Mouse (Mus musculus): ENCODE data around the gene Gadd45b. TPM values are rescaled to one million over a fixed set of nuclear protein-coding genes. Genes with fewer than 3 reads are reported as not detected.

Gadd45b gene
- polyA plus RNA-seq, 2 experiments = 1.9 to 2.7 TPM

GRCm38 (mm10) chr10:80973722-80974121 is 43.8 kb downstream of the Gadd45b start:
- no peaks in the 10 kb centered on the region for H3K36me3 ChIP-seq (replicated peaks; ENCODE audit: control insufficient read depth, insufficient read depth, low read depth)
- no peak overlapping the region for H3K4me3 ChIP-seq (ENCODE audit: insufficient read depth in 1 of 2, low read depth in 2 of 2, low read length in 2 of 2)
- no peak overlapping the region for H3K4me2 ChIP-seq (ENCODE audit: low read depth)
- 61% methylated on average over 1 of the region's 1 CpGs for WGBS (ENCODE audit: insufficient replicate concordance)
- H3K4me1 ChIP-seq (replicated peaks; ENCODE audit: control insufficient read depth in 2 of 2, insufficient read depth in 2 of 2, low read length in 1 of 2) = peaks cover 0 to 4% of the 10 kb centered on the region in 2 experiments; a peak in 1 of 4 replicates
- H3K27me3 ChIP-seq (ENCODE audit: control insufficient read depth, insufficient read depth, low read length) = no peaks in the 10 kb centered on the region
- H3K9ac ChIP-seq (replicated peaks) = no peak overlapping the region
- TF ChIP-seq CTCF (IDR thresholded peaks at IDR 0.05; ENCODE audit: low read depth) (no peak), EP300 (IDR thresholded peaks at IDR 0.05; ENCODE audit: low read depth) (no peak)
- no peak for DNase-seq (ENCODE audit: low read depth in 3 of 3, low spot score in 3 of 3)
- ATAC-seq (ENCODE audit: insufficient read depth) = no peak
- H3K9me3 ChIP-seq (ENCODE audit: control insufficient read depth, low read length) = no peaks in the 10 kb centered on the region
- no peak overlapping the region for H3K27ac ChIP-seq

DNA sequence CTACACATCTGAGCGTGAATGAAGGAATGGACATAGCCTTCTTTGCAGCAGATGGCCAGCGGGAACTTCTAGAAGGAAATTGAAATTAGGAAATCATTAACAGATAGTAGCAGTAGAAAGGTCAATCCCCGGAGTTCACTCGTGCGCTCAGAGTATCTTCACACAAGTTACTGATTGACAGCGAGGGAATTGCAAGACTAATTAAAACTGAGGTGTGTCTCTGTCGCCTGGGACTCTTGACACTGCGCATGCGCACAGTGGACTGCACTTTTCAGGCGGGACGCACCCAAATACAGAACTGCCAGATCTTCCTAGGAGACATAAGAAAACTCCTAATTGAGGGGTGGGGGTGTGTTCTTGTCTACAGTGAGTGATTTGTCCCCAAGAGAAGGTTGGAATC is 45.6 kb downstream of the Gadd45b start:
- DNase-seq (ENCODE audit: low read depth in 3 of 3, low spot score in 3 of 3) = no peak
- TF ChIP-seq EP300 (IDR thresholded peaks at IDR 0.05; ENCODE audit: low read depth) (no peak), CTCF (IDR thresholded peaks at IDR 0.05; ENCODE audit: low read depth) (no peak)
- Histone ChIP-seq H3K36me3 (replicated peaks; ENCODE audit: control insufficient read depth, insufficient read depth, low read depth) (no peaks in the 10 kb centered on the region), H3K4me2 (ENCODE audit: low read depth) (no peak overlapping the region), H3K27ac (no peak overlapping the region), H3K9me3 (ENCODE audit: control insufficient read depth, low read length) (no peaks in the 10 kb centered on the region), H3K9ac (replicated peaks) (no peak overlapping the region), H3K4me3 (ENCODE audit: insufficient read depth in 1 of 2, low read depth in 2 of 2, low read length in 2 of 2) (no peak overlapping the region), H3K4me1 (replicated peaks; ENCODE audit: control insufficient read depth in 2 of 2, insufficient read depth in 2 of 2, low read length in 1 of 2) (peaks cover 0 to 4% of the 10 kb centered on the region in 2 experiments; a peak in 1 of 4 replicates), H3K27me3 (ENCODE audit: control insufficient read depth, insufficient read depth, low read length) (no peaks in the 10 kb centered on the region)
- WGBS (ENCODE audit: insufficient replicate concordance) = 72% methylated on average over 11 of the region's 11 CpGs
- ATAC-seq (ENCODE audit: insufficient read depth) = no peak

GRCm38 (mm10) chr10:80981564-80982112 is 51.8 kb downstream of the Gadd45b start:
- ATAC-seq (ENCODE audit: insufficient read depth) (no peak), DNase-seq (ENCODE audit: low read depth in 3 of 3, low spot score in 3 of 3) (no peak)
- Histone ChIP-seq H3K9me3 (ENCODE audit: control insufficient read depth, low read length) (no peaks in the 10 kb centered on the region), H3K36me3 (replicated peaks; ENCODE audit: control insufficient read depth, insufficient read depth, low read depth) (no peaks in the 10 kb centered on the region), H3K9ac (replicated peaks) (no peak overlapping the region), H3K4me3 (ENCODE audit: insufficient read depth in 1 of 2, low read depth in 2 of 2, low read length in 2 of 2) (no peak overlapping the region), H3K4me1 (replicated peaks; ENCODE audit: control insufficient read depth in 2 of 2, insufficient read depth in 2 of 2, low read length in 1 of 2) (no peaks in the 10 kb centered on the region), H3K27ac (no peak overlapping the region), H3K4me2 (ENCODE audit: low read depth) (no peak overlapping the region), H3K27me3 (ENCODE audit: control insufficient read depth, insufficient read depth, low read length) (peaks cover 12% of the 10 kb centered on the region)
- 40% methylated on average over 7 of the region's 7 CpGs for WGBS (ENCODE audit: insufficient replicate concordance)
- TF ChIP-seq CTCF (IDR thresholded peaks at IDR 0.05; ENCODE audit: low read depth) = no peak
- no peak for TF ChIP-seq EP300 (IDR thresholded peaks at IDR 0.05; ENCODE audit: low read depth)

Other genes starting within 250 kb of the Gadd45b start
- gene Mob3a, start 228.1 kb upstream of the Gadd45b start, polyA plus RNA-seq (2012; rRNA removed) = 13.0 and 15.8 TPM in 2 replicates
- gene Mob3a, start 228.1 kb upstream of the Gadd45b start, polyA plus RNA-seq (2014; fragmentation: Nextera tagmentation; extraction: Ambion mirVana) = 14.2 and 16.0 TPM in 2 replicates
- gene Izumo4, start 227.9 kb upstream of the Gadd45b start, polyA plus RNA-seq (2012; rRNA removed) = 9.9 and 11.3 TPM in 2 replicates
- gene Izumo4, start 227.9 kb upstream of the Gadd45b start, polyA plus RNA-seq (2014; fragmentation: Nextera tagmentation; extraction: Ambion mirVana) = 4.0 and 6.0 TPM in 2 replicates
- gene Ap3d1, start 187.8 kb upstream of the Gadd45b start, polyA plus RNA-seq (2012; rRNA removed) = 24.5 and 26.2 TPM in 2 replicates
- 20.1 and 22.4 TPM in 2 replicates for gene Ap3d1, start 187.8 kb upstream of the Gadd45b start, polyA plus RNA-seq (2014; fragmentation: Nextera tagmentation; extraction: Ambion mirVana)
- 11.5 and 11.6 TPM in 2 replicates for gene Dot1l, start 174.9 kb upstream of the Gadd45b start, polyA plus RNA-seq (2012; rRNA removed)
- 7.1 and 8.3 TPM in 2 replicates for gene Dot1l, start 174.9 kb upstream of the Gadd45b start, polyA plus RNA-seq (2014; fragmentation: Nextera tagmentation; extraction: Ambion mirVana)
- gene Sf3a2, start 131.9 kb upstream of the Gadd45b start, polyA plus RNA-seq (2012; rRNA removed) = 26.1 and 35.6 TPM in 2 replicates
- gene Sf3a2, start 131.9 kb upstream of the Gadd45b start, polyA plus RNA-seq (2014; fragmentation: Nextera tagmentation; extraction: Ambion mirVana) = 36.1 and 40.7 TPM in 2 replicates
- 46.7 and 50.8 TPM in 2 replicates for gene Plekhj1, start 131.4 kb upstream of the Gadd45b start, polyA plus RNA-seq (2012; rRNA removed)
- 77.0 and 85.0 TPM in 2 replicates for gene Plekhj1, start 131.4 kb upstream of the Gadd45b start, polyA plus RNA-seq (2014; fragmentation: Nextera tagmentation; extraction: Ambion mirVana)
- gene Amh, start 124.8 kb upstream of the Gadd45b start, polyA plus RNA-seq (2012; rRNA removed) = 0.31 and 0.36 TPM in 2 replicates
- 0.08 TPM in 1 of 2 replicates, not detected in the other for gene Amh, start 124.8 kb upstream of the Gadd45b start, polyA plus RNA-seq (2014; fragmentation: Nextera tagmentation; extraction: Ambion mirVana)
- gene Jsrp1, start 116.6 kb upstream of the Gadd45b start, polyA plus RNA-seq (2012; rRNA removed) = 0.15 TPM in 1 of 2 replicates, not detected in the other
- not detected in 2 replicates for gene Jsrp1, start 116.6 kb upstream of the Gadd45b start, polyA plus RNA-seq (2014; fragmentation: Nextera tagmentation; extraction: Ambion mirVana)
- 673 and 795 TPM in 2 replicates for gene Oaz1, start 103.4 kb upstream of the Gadd45b start, polyA plus RNA-seq (2012; rRNA removed)
- 1,285 and 1,384 TPM in 2 replicates for gene Oaz1, start 103.4 kb upstream of the Gadd45b start, polyA plus RNA-seq (2014; fragmentation: Nextera tagmentation; extraction: Ambion mirVana)
- gene Lingo3, start 86.0 kb upstream of the Gadd45b start, polyA plus RNA-seq (2012; rRNA removed) = 0.01 TPM in 1 of 2 replicates, not detected in the other
- 0.04 TPM in 1 of 2 replicates, not detected in the other for gene Lingo3, start 86.0 kb upstream of the Gadd45b start, polyA plus RNA-seq (2014; fragmentation: Nextera tagmentation; extraction: Ambion mirVana)
- gene Lsm7, start 74.9 kb upstream of the Gadd45b start, polyA plus RNA-seq (2012; rRNA removed) = 196 and 215 TPM in 2 replicates
- gene Lsm7, start 74.9 kb upstream of the Gadd45b start, polyA plus RNA-seq (2014; fragmentation: Nextera tagmentation; extraction: Ambion mirVana) = 178 and 181 TPM in 2 replicates
- gene Sppl2b, start 74.8 kb upstream of the Gadd45b start, polyA plus RNA-seq (2012; rRNA removed) = 76.1 and 82.4 TPM in 2 replicates
- gene Sppl2b, start 74.8 kb upstream of the Gadd45b start, polyA plus RNA-seq (2014; fragmentation: Nextera tagmentation; extraction: Ambion mirVana) = 34.7 and 44.5 TPM in 2 replicates
- 0.05 and 0.06 TPM in 2 replicates for gene Tmprss9, start 58.2 kb upstream of the Gadd45b start, polyA plus RNA-seq (2012; rRNA removed)
- not detected in 2 replicates for gene Tmprss9, start 58.2 kb upstream of the Gadd45b start, polyA plus RNA-seq (2014; fragmentation: Nextera tagmentation; extraction: Ambion mirVana)
- 114 and 145 TPM in 2 replicates for gene Timm13, start 29.1 kb upstream of the Gadd45b start, polyA plus RNA-seq (2012; rRNA removed)
- gene Timm13, start 29.1 kb upstream of the Gadd45b start, polyA plus RNA-seq (2014; fragmentation: Nextera tagmentation; extraction: Ambion mirVana) = 201 and 208 TPM in 2 replicates
- 9.5 and 11.3 TPM in 2 replicates for gene Lmnb2, start 11.8 kb upstream of the Gadd45b start, polyA plus RNA-seq (2012; rRNA removed)
- gene Lmnb2, start 11.8 kb upstream of the Gadd45b start, polyA plus RNA-seq (2014; fragmentation: Nextera tagmentation; extraction: Ambion mirVana) = 2.8 and 3.2 TPM in 2 replicates
- gene Gng7, start 84.9 kb downstream of the Gadd45b start, polyA plus RNA-seq (2012; rRNA removed) = 0.19 and 0.25 TPM in 2 replicates
- gene Gng7, start 84.9 kb downstream of the Gadd45b start, polyA plus RNA-seq (2014; fragmentation: Nextera tagmentation; extraction: Ambion mirVana) = 0.23 and 0.33 TPM in 2 replicates
- 0.05 TPM in 1 of 2 replicates, not detected in the other for gene Diras1, start 95.6 kb downstream of the Gadd45b start, polyA plus RNA-seq (2012; rRNA removed)
- not detected in 2 replicates for gene Diras1, start 95.6 kb downstream of the Gadd45b start, polyA plus RNA-seq (2014; fragmentation: Nextera tagmentation; extraction: Ambion mirVana)
- gene Slc39a3, start 107.4 kb downstream of the Gadd45b start, polyA plus RNA-seq (2012; rRNA removed) = 4.2 and 4.4 TPM in 2 replicates
- gene Slc39a3, start 107.4 kb downstream of the Gadd45b start, polyA plus RNA-seq (2014; fragmentation: Nextera tagmentation; extraction: Ambion mirVana) = 2.7 and 3.2 TPM in 2 replicates
- 38.4 and 43.6 TPM in 2 replicates for gene Sgta, start 130.1 kb downstream of the Gadd45b start, polyA plus RNA-seq (2012; rRNA removed)
- 43.8 and 48.0 TPM in 2 replicates for gene Sgta, start 130.1 kb downstream of the Gadd45b start, polyA plus RNA-seq (2014; fragmentation: Nextera tagmentation; extraction: Ambion mirVana)
- gene Thop1, start 140.0 kb downstream of the Gadd45b start, polyA plus RNA-seq (2012; rRNA removed) = 20.5 and 21.7 TPM in 2 replicates
- gene Thop1, start 140.0 kb downstream of the Gadd45b start, polyA plus RNA-seq (2014; fragmentation: Nextera tagmentation; extraction: Ambion mirVana) = 15.0 and 17.7 TPM in 2 replicates
- 10.9 and 11.0 TPM in 2 replicates for gene Creb3l3, start 168.8 kb downstream of the Gadd45b start, polyA plus RNA-seq (2012; rRNA removed)
- 16.8 and 20.1 TPM in 2 replicates for gene Creb3l3, start 168.8 kb downstream of the Gadd45b start, polyA plus RNA-seq (2014; fragmentation: Nextera tagmentation; extraction: Ambion mirVana)
- gene Map2k2, start 175.8 kb downstream of the Gadd45b start, polyA plus RNA-seq (2012; rRNA removed) = 56.0 and 60.3 TPM in 2 replicates
- gene Map2k2, start 175.8 kb downstream of the Gadd45b start, polyA plus RNA-seq (2014; fragmentation: Nextera tagmentation; extraction: Ambion mirVana) = 90.0 and 98.9 TPM in 2 replicates
- 15.2 and 16.3 TPM in 2 replicates for gene Zbtb7a, start 205.1 kb downstream of the Gadd45b start, polyA plus RNA-seq (2012; rRNA removed)
- 25.1 and 30.8 TPM in 2 replicates for gene Zbtb7a, start 205.1 kb downstream of the Gadd45b start, polyA plus RNA-seq (2014; fragmentation: Nextera tagmentation; extraction: Ambion mirVana)
- gene Pias4, start 237.8 kb downstream of the Gadd45b start, polyA plus RNA-seq (2012; rRNA removed) = 11.2 and 13.2 TPM in 2 replicates
- gene Pias4, start 237.8 kb downstream of the Gadd45b start, polyA plus RNA-seq (2014; fragmentation: Nextera tagmentation; extraction: Ambion mirVana) = 14.9 and 19.0 TPM in 2 replicates
- gene Eef2, start 246.6 kb downstream of the Gadd45b start, polyA plus RNA-seq (2012; rRNA removed) = 476 and 570 TPM in 2 replicates
- 233 and 270 TPM in 2 replicates for gene Eef2, start 246.6 kb downstream of the Gadd45b start, polyA plus RNA-seq (2014; fragmentation: Nextera tagmentation; extraction: Ambion mirVana)